Mouse (Mus musculus): ENCODE measurements at regions not wholly inside any gene's neighbourhood (a gene's known extent, or its start where the extent isn't known, plus 50 kb on each side); places are given as distances from the start of the nearest gene placed in this dataset.

DNA sequence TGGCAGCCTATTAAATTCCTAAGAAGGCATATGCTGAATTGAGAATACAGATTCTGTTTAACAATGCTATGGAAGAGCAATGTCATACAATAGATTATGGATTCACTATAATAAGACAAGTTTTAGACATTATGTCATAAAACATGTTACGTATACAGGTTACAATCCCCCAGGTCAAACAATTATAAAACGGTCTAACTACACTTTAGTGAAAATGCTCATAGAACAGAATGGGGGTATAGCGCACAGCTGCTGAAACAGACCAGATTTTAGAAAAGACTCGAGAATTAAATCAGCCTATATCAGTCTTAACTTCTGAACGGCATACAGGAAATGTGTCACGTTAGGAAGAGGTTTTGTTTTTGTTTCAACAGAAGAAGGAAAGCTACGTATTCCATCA lies 660.5 kb upstream of the Sel1l start:
- no peaks in the 10 kb centered on the region for H3K9me3 ChIP-seq (ENCODE audit: control insufficient read depth, low read length)
- H3K4me1 ChIP-seq (ENCODE audit: control insufficient read depth, insufficient read depth, low read length) = no peaks in the 10 kb centered on the region
- no peak for ATAC-seq

GRCm38 (mm10) chr12:92508796-92509489 lies 660.0 kb upstream of the Sel1l start:
- Histone ChIP-seq H3K9me3 (ENCODE audit: control insufficient read depth, low read length) (no peaks in the 10 kb centered on the region), H3K36me3 (ENCODE audit: control insufficient read depth, insufficient read depth, low read length) (no peaks in the 10 kb centered on the region), H3K4me1 (ENCODE audit: control insufficient read depth, insufficient read depth, low read length) (no peaks in the 10 kb centered on the region), H3K4me2 (ENCODE audit: low read depth, low read length) (no peak overlapping the region), H3K4me3 (ENCODE audit: low read length) (no peak overlapping the region), H3K27ac (ENCODE audit: low read length) (no peak overlapping the region), H3K27me3 (replicated peaks; ENCODE audit: control insufficient read depth, insufficient read depth, low read length) (no peaks in the 10 kb centered on the region), H3K9ac (ENCODE audit: low read depth, low read length) (no peak overlapping the region)
- WGBS = 76% methylated on average over 5 of the region's 5 CpGs
- ATAC-seq = no peak

More for the DNA sequence above, 660.5 kb upstream of the Sel1l start:
- H3K27ac ChIP-seq (ENCODE audit: low read length) = no peak overlapping the region
- H3K4me2 ChIP-seq (ENCODE audit: low read depth, low read length) = no peak overlapping the region
- whole genome bisulfite sequencing = 60% methylated on average over 7 of the region's 7 CpGs
- no peaks in the 10 kb centered on the region for H3K27me3 ChIP-seq (replicated peaks; ENCODE audit: control insufficient read depth, insufficient read depth, low read length)
- no peak overlapping the region for H3K9ac ChIP-seq (ENCODE audit: low read depth, low read length)
- H3K4me3 ChIP-seq (ENCODE audit: low read length) = no peak overlapping the region
- no peaks in the 10 kb centered on the region for H3K36me3 ChIP-seq (ENCODE audit: control insufficient read depth, insufficient read depth, low read length)

GRCm38 (mm10) chr12:92483984-92484383 lies 635.0 kb upstream of the Sel1l start:
- no peak overlapping the region for H3K27ac ChIP-seq (ENCODE audit: low read length)
- 71% methylated on average over 1 of the region's 1 CpGs for WGBS
- H3K9me3 ChIP-seq (ENCODE audit: control insufficient read depth, low read length) = no peaks in the 10 kb centered on the region
- H3K4me3 ChIP-seq (ENCODE audit: low read length) = no peak overlapping the region
- no peaks in the 10 kb centered on the region for H3K4me1 ChIP-seq (ENCODE audit: control insufficient read depth, insufficient read depth, low read length)
- no peaks in the 10 kb centered on the region for H3K36me3 ChIP-seq (ENCODE audit: control insufficient read depth, insufficient read depth, low read length)
- no peaks in the 10 kb centered on the region for H3K27me3 ChIP-seq (replicated peaks; ENCODE audit: control insufficient read depth, insufficient read depth, low read length)
- no peak overlapping the region for H3K4me2 ChIP-seq (ENCODE audit: low read depth, low read length)
- ATAC-seq = no peak
- no peak overlapping the region for H3K9ac ChIP-seq (ENCODE audit: low read depth, low read length)

DNA sequence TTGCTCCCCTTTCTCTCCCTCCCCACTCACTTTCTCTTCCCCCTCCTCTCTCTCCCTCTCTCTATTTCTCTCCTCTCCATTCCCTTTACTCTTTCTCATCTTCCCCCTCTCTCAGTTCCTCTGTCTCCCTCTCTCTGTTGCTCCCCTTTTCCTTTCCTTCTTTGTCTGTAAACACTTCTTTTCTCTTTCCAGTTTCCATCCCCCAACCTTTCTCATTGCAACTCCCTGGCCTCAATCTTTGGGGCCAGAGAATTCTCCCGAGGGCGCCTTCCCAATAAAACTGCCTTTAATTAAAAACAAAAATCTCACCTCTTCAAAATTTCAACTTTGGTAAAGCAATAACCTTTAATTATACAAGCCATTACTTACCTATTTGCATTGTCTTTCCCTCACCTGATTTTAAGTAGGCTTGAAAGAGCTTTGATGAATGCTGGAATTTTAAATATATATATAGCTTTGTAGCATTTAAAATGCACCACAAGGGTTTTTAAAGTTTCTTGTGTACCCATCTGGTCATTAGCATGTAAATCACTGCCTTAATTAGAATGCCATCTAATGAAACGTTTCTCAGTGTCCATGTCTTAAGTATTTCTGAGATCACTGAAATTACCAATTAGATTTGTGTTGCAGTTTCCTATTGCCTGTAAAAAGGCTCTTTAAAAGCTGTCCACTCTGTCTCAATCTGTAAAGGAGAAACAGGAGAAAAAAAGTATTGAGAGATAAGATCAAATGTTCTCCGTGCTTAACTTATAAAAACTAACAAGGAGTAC lies 625.5 kb upstream of the Sel1l start:
- no peak overlapping the region for H3K27ac ChIP-seq (ENCODE audit: low read length)
- no peak overlapping the region for H3K4me3 ChIP-seq (ENCODE audit: low read length)
- H3K4me1 ChIP-seq (ENCODE audit: control insufficient read depth, insufficient read depth, low read length) = no peaks in the 10 kb centered on the region
- no peak overlapping the region for H3K9ac ChIP-seq (ENCODE audit: low read depth, low read length)
- no peak for ATAC-seq
- no peak overlapping the region for H3K4me2 ChIP-seq (ENCODE audit: low read depth, low read length)
- H3K36me3 ChIP-seq (ENCODE audit: control insufficient read depth, insufficient read depth, low read length) = no peaks in the 10 kb centered on the region
- H3K9me3 ChIP-seq (ENCODE audit: control insufficient read depth, low read length) = no peaks in the 10 kb centered on the region
- no peaks in the 10 kb centered on the region for H3K27me3 ChIP-seq (replicated peaks; ENCODE audit: control insufficient read depth, insufficient read depth, low read length)
- WGBS = 60% methylated on average over 4 of the region's 4 CpGs

GRCm38 (mm10) chr12:92451110-92451818 lies 602.3 kb upstream of the Sel1l start:
- H3K27ac ChIP-seq (ENCODE audit: low read length) = no peak overlapping the region
- H3K4me1 ChIP-seq (ENCODE audit: control insufficient read depth, insufficient read depth, low read length) = no peaks in the 10 kb centered on the region
- H3K9me3 ChIP-seq (ENCODE audit: control insufficient read depth, low read length) = no peaks in the 10 kb centered on the region
- no peaks in the 10 kb centered on the region for H3K36me3 ChIP-seq (ENCODE audit: control insufficient read depth, insufficient read depth, low read length)
- H3K4me2 ChIP-seq (ENCODE audit: low read depth, low read length) = no peak overlapping the region
- H3K27me3 ChIP-seq (replicated peaks; ENCODE audit: control insufficient read depth, insufficient read depth, low read length) = no peaks in the 10 kb centered on the region
- no peak for ATAC-seq
- 64% methylated on average over 6 of the region's 6 CpGs for WGBS
- H3K9ac ChIP-seq (ENCODE audit: low read depth, low read length) = no peak overlapping the region
- no peak overlapping the region for H3K4me3 ChIP-seq (ENCODE audit: low read length)

DNA sequence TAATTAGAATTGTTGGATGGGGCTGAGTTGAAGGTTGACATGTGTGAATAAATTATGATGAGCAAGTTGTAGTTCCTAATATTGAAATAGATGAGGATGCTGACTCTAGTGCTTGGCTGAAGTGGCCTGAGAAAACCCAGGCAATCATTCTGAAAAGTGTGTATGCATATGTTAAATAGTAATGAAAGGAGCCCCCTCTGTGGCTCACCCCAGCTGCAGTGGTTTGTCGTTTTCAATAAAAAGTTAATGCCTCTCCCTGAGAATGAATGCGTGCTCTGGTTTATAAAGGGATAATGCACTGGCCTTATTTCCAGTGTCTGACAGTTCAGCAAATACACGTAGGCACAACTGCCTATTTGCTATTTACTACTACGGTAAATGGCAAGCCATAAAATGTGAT lies 569.5 kb upstream of the Sel1l start:
- ATAC-seq = no peak
- 59% methylated on average over 4 of the region's 4 CpGs for WGBS

GRCm38 (mm10) chr12:92405506-92405905 lies 556.5 kb upstream of the Sel1l start:
- Histone ChIP-seq H3K4me1 (ENCODE audit: control insufficient read depth, insufficient read depth, low read length) (no peaks in the 10 kb centered on the region), H3K4me3 (ENCODE audit: low read length) (no peak overlapping the region), H3K27me3 (replicated peaks; ENCODE audit: control insufficient read depth, insufficient read depth, low read length) (no peaks in the 10 kb centered on the region), H3K9ac (ENCODE audit: low read depth, low read length) (no peak overlapping the region), H3K4me2 (ENCODE audit: low read depth, low read length) (no peak overlapping the region), H3K9me3 (ENCODE audit: control insufficient read depth, low read length) (no peaks in the 10 kb centered on the region), H3K27ac (ENCODE audit: low read length) (no peak overlapping the region), H3K36me3 (ENCODE audit: control insufficient read depth, insufficient read depth, low read length) (no peaks in the 10 kb centered on the region)
- no peak for ATAC-seq

More for the DNA sequence above, 569.5 kb upstream of the Sel1l start:
- Histone ChIP-seq H3K9me3 (ENCODE audit: control insufficient read depth, low read length) (no peaks in the 10 kb centered on the region), H3K4me2 (ENCODE audit: low read depth, low read length) (no peak overlapping the region), H3K4me1 (ENCODE audit: control insufficient read depth, insufficient read depth, low read length) (no peaks in the 10 kb centered on the region), H3K36me3 (ENCODE audit: control insufficient read depth, insufficient read depth, low read length) (no peaks in the 10 kb centered on the region), H3K27me3 (replicated peaks; ENCODE audit: control insufficient read depth, insufficient read depth, low read length) (no peaks in the 10 kb centered on the region), H3K27ac (ENCODE audit: low read length) (no peak overlapping the region), H3K4me3 (ENCODE audit: low read length) (no peak overlapping the region), H3K9ac (ENCODE audit: low read depth, low read length) (no peak overlapping the region)

- WGBS = 58% methylated on average over 1 of the region's 1 CpGs
- ATAC-seq = no peak
- no peak overlapping the region for H3K4me3 ChIP-seq (ENCODE audit: low read length)
Observed at GRCm38 (mm10) chr12:92400987-92401386, 552.0 kb upstream of the Sel1l start.

GRCm38 (mm10) chr12:92386195-92386594 lies 537.2 kb upstream of the Sel1l start:
- H3K9me3 ChIP-seq (ENCODE audit: control insufficient read depth, low read length) = no peaks in the 10 kb centered on the region
- no peaks in the 10 kb centered on the region for H3K36me3 ChIP-seq (ENCODE audit: control insufficient read depth, insufficient read depth, low read length)
- H3K4me3 ChIP-seq (ENCODE audit: low read length) = no peak overlapping the region
- H3K4me2 ChIP-seq (ENCODE audit: low read depth, low read length) = no peak overlapping the region
- H3K4me1 ChIP-seq (ENCODE audit: control insufficient read depth, insufficient read depth, low read length) = no peaks in the 10 kb centered on the region
- 89% methylated on average over 2 of the region's 2 CpGs for WGBS
- H3K27me3 ChIP-seq (replicated peaks; ENCODE audit: control insufficient read depth, insufficient read depth, low read length) = no peaks in the 10 kb centered on the region
- ATAC-seq = no peak
- H3K27ac ChIP-seq (ENCODE audit: low read length) = no peak overlapping the region
- no peak overlapping the region for H3K9ac ChIP-seq (ENCODE audit: low read depth, low read length)

More at GRCm38 (mm10) chr12:92400987-92401386, 552.0 kb upstream of the Sel1l start:
- no peaks in the 10 kb centered on the region for H3K36me3 ChIP-seq (ENCODE audit: control insufficient read depth, insufficient read depth, low read length)
- H3K4me2 ChIP-seq (ENCODE audit: low read depth, low read length) = no peak overlapping the region
- H3K4me1 ChIP-seq (ENCODE audit: control insufficient read depth, insufficient read depth, low read length) = no peaks in the 10 kb centered on the region
- no peak overlapping the region for H3K9ac ChIP-seq (ENCODE audit: low read depth, low read length)
- no peak overlapping the region for H3K27ac ChIP-seq (ENCODE audit: low read length)
- no peaks in the 10 kb centered on the region for H3K9me3 ChIP-seq (ENCODE audit: control insufficient read depth, low read length)
- no peaks in the 10 kb centered on the region for H3K27me3 ChIP-seq (replicated peaks; ENCODE audit: control insufficient read depth, insufficient read depth, low read length)

All from intestine, embryonic 16.5 days (tissue).